Mouse (Mus musculus) gastrocnemius, adult 8-10 months (tissue): ENCODE results near the gene Exd1. TPM values are rescaled to one million over a fixed set of nuclear protein-coding genes. Genes with fewer than 3 reads are reported as not detected.

Experiments
- DNase-seq, 2 experiments: peaks; one replicate each; pipeline ENCODE4 v3.0.0; 2022; ENCODE audit warnings: low spot score in 2 of 2
- total RNA-seq, 4 experiments: library from RNA; stranded (reverse); gene quantifications; 2 replicates each; pipeline ENCODE4 v1.2.4; 2022

Gene Exd1
- 1 to 10 TPM in 3 of 4 experiments, under 1 TPM in 1; 0.85 to 2.0 (median 1.2) TPM for total RNA-seq

DNA sequence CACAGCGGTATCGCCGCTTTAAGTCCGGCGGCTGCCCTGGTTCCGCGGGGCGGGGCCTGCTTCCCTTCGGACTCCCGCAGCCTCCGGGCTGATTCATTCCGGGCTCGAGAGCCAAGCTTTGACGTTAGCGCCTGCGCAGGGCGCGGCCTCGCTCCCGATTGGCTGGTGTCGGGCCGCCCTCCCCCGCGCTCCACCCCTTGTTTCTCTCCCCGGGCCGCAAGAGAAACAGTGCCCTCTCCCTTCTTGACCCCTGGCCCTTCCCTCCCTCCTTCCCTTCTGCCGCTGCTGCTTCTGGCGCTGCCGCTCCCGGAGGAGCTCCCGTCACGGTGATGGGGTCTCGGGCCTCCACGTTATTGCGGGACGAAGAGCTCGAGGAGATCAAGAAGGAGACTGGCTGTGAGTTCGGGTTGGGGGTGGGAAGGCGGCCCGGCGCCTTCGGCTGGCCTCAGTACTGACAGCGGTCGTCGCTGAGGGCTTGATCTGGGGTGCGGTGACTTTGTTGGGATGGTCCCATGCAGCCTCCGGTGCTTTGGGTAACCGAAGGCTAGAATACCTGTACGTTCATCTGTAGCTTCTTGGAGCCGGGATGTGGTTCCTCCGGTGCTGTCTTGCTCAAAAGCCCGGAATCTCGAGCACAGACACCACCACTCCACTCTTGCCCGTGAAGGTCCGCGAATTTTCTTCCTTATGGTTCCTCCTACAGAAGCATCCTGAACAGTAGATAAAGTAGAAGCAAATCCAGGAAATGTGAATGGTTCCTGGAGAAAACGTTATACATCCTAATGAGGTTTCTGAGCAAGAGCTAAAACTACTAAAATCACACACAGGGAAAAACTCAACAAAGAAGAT, at the start of gene Exd1, which contains the start of gene Chp1:
Exd1 (minus strand) TSS at position 106 of the 849 bp plus-strand sequence.
Chp1 (plus strand) TSS at position 176 of the 849 bp plus-strand sequence.
- DNase-seq, result peak; percentile 98 to 99

DNA sequence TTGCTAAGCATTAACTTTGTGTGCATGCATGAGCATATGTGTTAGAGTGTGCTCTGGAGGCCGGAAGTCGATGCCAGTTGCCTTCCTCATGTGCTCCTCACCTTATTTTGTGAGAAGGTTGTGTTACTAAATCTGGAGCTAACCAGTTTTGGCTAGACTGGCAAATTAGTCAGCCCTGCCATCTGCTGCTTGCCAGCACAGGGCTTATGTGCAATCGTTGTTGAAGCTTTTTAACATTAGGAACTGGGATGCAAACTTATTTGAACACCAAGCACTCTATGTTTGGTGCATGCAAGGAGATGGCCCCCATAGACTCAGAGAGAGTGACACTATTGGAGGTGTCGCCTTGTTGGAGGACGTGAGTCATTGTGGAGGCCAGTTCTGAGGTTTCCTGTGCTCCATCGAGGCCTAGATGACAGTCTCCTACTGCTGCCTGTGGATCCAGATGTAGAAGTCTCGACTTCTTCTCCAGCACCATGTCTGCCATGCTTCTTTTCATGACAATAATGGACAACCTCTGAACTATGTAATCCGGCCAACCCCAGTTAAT, 49.4 kb upstream of the Exd1 start:
- DNase-seq, result no peak

DNA sequence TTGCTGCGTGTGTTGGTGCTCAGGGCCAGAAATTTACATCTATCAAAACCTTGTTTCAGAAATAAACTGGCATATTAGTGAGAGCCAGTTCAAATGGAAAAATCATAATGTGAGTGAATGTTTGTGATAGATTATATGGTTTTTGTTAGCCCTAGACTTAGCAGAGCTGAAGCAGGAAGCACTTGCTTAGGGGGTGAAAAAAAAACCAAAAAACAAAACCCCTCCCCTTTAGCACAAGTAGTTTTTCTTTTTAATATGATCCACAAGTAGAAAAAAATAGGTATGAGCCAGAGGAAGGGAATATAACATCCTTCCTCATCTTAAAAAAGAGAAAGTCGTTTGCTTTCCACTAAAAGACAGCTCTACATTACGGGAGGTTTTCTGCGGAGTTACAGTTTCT, 47.9 kb upstream of the Exd1 start:
- no peak for DNase-seq

DNA sequence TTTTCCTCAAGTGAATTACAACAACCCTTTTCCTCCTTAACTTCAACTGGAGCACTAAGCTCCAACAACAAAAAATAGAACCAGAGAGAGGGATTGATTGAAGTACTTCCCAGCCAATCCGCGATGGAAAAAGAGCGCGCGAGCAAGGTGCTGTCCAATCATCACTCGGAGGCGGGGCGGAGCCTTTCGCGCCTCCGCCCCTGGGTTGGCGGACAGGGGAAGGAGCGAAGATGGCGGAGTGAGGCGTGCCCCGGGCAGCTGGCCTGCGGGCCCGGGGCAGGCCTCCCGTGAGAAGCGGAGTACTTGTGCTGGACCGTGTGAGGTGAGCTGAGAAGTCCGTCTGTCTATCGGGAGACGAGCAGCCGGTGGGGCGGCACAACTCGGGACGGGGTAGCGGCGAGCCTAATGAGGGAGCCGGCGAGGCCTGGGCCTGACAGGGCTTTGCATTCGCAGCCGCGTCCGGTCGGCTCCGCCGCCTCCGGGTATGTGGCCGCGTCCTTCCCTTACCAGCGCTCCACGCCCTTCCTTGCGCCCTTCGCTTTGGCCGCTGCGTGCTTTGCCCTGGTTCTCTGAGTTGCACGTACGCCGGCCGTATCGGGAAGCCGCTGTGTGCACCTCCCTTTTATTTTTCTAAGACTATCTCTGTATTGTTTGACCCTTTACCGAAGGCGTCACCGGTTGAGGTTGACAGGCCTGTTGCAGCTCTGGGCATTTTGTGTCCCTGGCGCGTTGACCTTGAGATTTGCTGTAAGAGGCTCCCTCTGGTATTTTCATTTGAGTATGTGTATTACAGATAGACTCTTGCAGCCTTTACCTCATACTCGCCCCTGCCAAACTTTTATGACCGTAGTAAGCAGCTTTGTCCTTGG, 46.9 kb upstream of the Exd1 start:
- DNase-seq, result peak; percentile 90 to 93

DNA sequence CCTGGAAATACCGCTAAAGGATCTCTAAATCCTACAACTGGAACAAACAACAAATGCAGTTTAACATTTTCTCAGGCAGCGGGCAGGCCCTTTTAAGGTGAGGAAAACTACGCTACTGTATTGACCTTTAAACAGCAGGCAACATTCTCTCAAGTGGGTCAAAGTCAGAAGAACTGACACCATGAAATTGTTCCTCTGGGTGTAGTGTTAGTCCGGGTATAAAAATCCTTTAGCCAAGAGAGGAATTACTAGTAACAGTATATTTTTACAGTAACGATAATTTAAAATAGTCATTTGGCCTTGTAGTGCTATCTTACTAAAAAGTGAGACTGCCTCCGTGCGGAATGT, 46.3 kb upstream of the Exd1 start:
- DNase-seq, result no peak

DNA sequence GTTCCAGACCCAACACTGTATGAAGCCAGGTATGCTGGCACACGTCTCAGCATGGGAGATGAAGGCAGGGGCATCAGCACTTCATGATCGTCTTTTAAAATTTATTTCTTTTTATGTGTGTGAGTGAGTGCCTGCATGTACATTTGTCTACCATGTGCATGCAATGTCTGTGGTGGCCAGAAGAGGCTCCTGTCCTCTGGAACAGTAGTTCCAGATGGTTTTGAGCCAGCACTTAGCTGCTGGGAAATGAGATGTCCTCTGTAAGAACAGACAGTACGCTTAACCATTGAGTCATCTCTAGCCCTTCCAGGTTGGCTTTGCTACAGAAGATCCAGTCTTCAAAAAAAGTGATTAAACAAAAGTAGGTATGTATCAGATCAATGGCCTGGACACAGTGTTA, 43.8 kb upstream of the Exd1 start:
- DNase-seq, result no peak

DNA sequence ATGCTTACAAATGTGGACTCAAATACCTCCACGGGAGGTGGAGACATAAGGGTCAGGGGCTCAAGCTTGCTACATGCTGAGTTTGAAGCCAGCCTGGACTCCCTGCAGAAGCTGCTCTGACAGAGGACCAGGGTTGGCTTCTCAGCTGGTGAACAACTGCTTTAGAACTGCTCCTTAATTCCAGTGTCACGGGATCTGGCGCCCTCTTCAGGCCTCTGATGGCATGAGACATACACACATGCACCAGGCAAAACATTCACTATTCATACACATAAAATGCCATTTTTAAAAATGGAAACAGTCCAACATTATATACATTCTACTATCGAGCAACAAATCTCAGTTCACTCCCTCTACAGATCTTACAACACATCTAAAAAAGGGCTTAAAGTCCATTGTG, 40.0 kb upstream of the Exd1 start:
- DNase-seq, result peak; percentile 36 to 42

DNA sequence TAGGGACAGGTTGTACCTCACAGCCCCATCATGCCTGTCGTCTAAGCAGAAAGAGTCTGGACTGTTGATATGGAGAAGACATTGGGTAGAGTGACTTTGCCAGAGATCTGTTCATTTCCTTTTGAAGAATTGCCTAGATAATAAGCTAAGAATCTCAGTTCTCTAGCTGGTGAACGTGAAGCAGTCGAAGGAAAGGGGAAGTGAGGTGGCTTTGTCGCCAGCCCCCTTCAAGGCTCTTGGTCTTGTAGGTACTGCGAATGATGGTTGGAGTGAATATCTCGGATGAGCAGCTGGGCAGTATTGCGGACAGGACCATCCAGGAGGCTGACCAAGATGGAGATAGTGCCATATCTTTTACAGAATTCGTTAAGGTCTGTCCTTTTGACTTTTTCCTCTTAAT, 36.9 kb upstream of the Exd1 start:
- no peak for DNase-seq

DNA sequence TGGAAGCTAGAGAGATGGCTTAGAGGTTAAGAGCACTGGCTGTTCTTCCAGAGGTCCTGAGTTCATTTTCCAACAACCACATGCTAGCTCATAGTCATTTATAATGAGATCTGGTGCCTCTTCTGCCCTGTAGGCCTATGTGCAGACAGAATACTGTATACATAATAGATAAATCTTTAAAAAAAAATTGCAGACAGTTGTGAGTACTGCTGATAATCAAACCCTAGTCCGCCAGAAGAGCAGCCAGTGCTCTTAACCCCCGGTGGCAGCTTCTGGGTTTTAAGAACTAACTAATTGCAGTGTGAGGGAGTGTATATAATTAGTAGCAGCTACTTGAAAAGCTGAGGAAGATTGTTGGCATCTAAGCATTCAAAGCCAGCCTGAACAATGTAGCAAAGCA, 36.0 kb upstream of the Exd1 start:
- no peak for DNase-seq

DNA sequence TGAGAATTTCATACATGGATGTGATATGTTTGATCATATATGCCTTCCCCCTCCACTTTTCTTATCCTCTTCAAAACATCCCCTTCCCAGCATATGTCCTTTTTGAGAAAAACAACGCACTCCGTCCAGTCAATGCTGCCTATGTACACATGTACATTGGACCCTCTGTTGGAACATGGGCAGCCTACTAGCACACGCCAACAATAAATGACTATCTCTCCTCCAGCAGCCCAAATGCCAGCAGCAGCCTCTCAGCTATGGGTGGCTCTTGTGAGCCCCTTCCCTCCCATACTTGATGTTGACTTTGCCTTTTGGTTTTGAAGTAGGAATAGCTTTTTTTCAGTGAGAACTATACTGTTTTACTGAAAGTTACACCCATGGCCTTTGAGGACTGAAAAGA, 34.1 kb upstream of the Exd1 start:
- no peak for DNase-seq

DNA sequence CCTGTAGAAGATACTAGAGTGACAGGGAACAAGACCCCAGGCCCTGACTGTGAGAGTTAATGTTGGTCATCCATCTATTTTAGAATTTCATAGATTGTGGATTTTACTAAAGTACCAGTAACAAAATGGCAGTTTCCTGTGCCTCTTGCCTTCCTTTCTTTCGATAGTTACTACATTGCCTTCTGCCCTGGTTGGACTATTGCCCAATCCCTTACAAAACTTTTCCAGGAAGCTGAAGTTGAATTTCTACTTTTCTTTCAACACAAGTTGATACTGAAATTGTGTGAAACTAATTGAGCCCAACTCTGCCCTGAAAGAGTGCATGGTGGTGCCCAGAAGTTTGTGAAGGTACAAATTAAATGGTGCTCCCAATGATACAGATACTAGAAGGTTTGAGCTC, 25.0 kb upstream of the Exd1 start:
- DNase-seq, result no peak

DNA sequence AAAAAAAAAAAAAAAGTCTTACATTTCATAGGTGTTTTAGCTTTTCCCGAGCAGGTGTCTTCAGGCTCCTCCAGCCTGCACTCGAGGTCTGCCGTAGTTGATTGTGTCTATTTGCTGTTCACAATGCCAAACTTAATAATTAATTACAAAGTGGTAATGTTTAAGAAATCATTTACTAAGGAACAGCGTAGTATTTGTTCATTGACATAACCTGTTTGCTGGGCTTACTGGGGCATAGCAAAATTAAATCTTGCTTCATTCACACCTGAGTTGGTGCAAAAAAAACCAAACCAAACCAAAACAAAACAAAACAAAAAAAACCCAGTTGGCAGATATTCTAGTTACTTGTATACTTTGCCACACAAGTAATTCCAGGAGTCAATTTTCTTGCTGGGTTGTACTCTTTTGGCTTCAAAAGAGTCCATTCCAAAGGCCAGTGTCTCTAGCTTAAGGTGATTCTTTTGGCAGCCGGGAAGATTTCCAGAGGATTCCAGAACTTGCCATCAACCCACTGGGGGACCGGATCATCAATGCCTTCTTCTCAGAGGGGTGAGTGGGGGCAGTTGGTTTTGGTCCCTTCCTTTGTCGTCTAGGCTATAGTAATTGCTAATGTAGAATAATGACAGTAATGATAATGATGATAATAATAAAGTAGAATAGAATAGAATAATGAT, 18.9 kb upstream of the Exd1 start:
- DNase-seq, result no peak

DNA sequence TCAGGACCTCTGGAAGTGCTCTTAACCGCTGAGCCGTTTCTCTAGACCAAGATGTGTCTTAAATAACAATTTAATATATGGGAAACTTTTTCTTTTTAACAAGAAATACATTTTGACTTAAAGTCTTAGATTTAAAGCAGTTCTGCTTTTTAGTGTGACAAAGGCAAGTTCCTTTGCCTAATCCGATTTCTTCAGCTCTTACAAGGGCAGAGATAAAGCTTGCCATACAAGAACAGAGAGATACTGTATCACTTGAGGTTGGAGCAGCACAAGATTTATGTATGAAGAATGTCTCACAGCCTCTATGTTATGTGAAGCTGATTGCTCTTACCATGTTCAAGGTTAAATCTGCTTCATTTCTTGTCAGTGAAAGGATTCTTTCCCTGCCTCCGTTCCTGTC, 17.9 kb upstream of the Exd1 start:
- no peak for DNase-seq

DNA sequence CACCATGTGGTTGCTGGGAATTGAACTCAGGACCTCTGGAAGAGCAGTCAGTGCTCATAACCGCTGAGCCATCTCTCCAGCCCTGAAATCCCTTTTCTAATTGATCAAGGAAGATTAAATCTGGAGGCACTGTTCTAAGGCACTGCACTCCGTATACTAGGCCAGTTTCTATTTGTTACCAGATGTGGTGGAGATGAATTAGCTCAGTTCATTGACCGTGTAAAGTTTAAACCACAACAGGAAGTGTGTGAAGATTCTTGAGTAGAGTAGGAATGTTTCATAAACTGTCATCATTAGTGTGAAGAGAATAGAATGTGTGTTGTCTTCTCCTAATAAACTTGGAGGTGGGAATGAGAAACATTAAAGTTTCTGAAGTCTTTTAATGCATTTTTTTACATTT, 14.4 kb upstream of the Exd1 start:
- no peak for DNase-seq

DNA sequence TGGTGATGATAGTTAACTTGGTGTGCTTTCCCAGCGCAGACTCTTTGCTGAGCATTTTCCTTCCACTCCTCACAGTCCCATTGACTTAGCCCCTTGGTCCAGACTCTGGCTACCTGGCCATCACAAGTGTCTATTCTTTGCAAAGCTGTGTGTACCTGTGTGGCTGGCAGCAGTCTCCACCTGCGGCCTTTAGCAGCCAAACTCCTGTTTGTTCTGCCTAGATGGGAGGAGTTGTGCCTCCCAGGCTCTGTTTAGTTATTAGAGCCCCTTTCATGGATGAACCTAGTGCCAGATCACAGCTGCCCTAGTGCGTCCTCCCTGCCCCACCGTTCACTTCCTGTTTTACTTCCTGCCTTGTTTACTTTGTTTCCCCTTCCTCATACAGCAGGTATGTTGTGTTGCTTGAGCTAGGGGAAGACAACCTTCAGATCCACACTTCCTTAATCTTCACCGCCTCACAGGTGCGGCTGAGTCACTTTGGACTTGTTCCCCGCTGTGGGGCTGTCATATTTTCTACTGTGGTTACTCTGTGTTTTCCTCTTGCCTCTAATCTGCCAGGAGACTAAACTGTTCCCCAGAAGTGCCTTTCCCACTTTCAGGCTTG, 11.4 kb upstream of the Exd1 start:
- DNase-seq, result no peak

DNA sequence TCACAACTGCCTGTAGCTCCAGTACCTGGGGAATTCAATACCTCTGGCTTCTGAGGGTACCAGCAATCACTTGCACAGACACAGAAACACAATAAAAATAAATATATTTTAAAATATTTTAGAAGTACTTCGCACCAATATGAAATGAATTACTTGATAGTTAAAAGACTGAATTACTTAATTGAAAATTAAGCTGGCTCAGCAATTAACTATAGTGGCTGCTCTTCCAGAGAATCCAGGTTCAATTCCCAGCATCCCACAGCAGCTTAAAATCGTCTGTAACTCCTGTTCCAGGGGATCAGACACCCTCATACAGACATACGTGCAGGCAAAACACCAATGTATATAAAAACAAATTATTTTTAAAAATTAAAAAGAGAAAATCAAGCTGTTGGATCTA, 10.6 kb upstream of the Exd1 start:
- DNase-seq, result no peak

DNA sequence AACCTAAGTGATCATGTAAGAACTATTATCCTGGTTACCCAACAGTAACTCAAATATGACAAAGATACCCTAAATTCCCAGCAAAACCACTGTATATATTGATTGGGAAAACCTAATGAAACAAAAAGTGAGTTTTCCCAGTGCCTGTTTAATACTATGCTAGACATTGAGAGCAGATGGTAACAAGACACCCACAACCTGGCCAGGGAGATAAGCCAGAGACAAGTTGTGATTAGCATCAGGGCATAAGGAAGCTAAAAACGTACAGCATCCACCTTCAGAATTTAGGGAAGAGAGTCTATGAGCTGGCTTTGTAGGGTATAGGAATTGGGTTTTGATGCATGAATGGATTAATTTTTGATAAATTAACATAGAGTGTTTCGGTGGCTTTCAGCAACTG, 2.3 kb upstream of the Exd1 start:
- DNase-seq, result no peak

DNA sequence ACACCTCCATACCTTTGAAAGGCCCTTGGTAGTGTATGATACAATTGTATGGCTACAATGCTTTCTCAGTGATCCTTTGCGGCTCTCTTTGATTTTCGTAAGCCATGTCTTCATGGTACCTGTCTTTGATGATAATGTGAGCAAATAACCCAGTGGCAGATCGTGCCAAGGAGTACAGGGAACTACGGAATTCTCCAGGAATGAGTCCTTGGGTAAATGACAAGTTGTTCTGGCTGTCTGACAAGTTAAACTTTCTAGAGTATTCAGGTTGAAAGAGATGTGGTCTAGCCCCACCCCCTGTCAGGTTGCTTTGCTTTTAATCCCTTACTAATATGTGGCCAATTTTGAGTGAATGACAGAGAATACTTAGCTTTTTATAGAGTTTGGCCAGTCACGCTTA, 1.3 kb upstream of the Exd1 start:
- no peak for DNase-seq

DNA sequence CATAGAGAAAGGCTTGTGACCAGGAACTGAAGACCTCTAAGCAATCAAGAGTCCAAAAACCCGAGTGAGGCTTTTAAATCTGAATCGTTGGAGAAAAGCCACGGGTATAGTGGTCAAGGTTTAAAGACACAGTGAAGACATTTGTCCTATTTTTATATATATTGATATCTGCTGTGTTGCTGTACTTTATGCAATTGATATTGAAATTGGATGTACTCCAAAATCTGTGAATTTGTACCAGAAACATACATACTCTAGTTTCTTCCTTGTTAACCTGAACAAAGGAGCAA, 889 bp upstream of the Exd1 start:
- no peak for DNase-seq

DNA sequence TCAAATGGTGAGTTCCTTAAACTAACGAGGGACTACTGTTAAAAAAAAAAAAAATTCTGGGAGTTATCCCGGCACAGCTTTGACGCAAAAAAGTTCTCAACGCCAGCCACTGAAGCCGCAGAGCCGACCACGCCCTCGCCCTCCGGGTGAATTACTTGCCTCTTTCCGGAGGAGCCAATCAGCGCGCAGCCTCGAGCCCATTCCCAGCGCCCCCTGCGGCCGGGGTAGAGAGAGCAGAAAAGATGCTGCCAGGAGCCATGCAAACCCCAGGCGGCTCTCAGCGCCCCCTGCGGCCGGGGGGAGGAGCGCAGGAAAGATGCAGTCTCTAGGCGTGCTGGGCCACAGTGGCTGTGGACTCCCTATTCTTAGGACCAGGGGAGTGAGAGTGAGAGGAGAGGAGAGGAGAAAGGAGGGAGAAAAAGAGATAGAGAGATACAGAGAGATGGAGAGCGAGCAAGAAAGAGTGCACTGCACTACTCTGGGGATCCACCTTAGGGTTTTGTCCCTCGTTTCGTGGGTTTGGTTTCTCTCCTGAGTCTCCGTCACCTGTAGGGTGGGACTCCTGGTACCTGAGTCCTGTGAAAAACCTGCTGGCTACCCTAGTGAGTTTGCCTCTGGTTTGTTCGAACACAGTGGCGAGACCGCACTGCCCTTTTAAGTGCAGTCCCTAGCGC, 442 bp downstream of the Exd1 start:
- DNase-seq, result peak; percentile 90

DNA sequence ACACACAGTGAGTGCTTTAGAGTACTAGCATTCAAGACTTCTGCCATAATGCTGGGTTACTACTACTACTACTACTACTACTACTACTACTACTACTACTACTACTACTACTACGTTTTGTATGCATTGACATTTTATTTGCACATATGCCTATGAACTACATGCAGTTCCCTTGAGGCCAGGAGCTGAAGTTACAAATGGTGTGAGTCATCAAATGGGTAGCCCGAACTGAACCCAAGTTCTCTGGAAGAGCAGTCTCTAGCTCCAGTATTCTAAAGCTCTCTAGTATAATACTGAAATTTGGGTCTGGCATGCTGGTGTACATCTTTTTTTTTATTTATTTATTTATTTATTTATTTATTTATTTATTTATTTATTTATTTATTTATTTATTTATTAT, 3.8 kb downstream of the Exd1 start:
- DNase-seq, result no peak
